Mouse (Mus musculus) right cerebral cortex, postnatal 14 days (tissue): ENCODE measurements around the gene Rabac1.

Source experiments
- DNase-seq: peaks from one replicate; pipeline ENCODE4 v3.0.0; 2022

The Rabac1 gene

DNA sequence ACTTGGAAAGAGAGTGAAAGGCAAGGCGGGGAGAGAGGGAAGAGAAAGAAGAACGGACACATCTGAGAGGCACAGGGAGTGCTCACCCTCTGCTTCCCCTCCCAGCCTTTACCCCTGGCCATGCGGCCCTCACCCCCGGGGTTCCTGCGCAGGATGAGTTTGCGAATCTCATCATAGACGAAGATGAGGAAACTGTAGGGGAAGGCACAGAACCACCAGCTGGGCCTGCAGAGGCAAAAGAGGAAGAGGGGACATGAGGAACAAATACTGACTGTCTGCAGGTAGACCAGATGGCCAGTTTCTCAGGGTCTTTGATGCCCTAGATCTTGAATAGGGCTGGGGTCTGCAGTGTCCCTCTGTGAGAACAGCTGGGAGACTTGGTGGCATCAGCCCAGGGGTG is 6.2 kb upstream of the Rabac1 start:
- no peak for DNase-seq

DNA sequence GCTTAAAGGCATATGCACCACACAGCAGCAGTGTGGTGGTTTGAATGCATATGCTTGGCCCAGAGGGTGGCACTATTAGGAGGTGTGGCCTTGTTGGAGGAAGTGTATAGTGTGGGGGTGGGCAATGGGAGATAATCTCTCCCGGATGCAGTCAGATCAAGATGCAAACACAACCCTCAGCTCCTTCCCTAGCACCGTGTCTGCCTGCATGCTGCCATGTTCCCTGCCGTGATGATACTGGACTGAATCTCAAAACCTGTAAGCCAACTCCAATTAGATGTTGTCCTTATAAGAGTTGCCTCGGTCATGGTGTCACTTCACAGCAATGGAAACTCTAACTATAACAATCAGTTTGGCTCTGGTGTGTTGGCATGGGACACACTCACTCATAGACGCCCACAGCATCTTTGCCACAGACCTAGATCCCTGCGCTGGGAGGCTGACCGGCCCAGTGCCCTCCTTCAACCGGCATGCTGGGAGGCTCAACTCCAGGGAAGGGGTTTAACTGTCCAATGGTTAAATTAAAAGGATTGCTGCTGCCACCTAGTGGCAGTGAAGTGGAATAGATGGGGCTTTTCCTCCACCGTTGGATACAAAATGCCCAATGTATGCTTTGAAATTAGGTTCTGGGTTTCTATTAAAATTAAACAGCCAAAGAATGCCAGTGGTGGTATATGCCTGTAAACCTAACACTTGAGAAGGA is 2.5 kb upstream of the Rabac1 start:
- no peak for DNase-seq

DNA sequence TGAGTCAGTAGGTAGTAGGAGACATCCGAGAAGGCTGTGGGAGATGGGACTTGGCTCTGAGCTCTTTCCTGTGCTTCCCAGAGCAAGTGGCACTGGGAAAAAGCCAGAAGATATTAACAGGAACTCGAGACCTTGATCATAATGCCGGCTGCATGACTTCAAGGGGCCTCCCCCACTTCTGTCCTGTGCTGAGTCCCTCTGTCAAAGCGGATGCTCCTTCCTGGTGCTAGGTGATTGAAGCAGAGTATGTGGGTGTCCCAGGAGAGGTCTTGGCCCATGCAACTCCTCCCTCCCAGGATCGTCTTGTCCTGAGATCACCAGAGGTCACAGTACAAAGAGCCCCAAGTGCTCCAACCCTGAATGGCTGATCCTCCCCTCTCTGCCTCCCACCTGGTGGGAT is 1.3 kb upstream of the Rabac1 start:
- no peak for DNase-seq

DNA sequence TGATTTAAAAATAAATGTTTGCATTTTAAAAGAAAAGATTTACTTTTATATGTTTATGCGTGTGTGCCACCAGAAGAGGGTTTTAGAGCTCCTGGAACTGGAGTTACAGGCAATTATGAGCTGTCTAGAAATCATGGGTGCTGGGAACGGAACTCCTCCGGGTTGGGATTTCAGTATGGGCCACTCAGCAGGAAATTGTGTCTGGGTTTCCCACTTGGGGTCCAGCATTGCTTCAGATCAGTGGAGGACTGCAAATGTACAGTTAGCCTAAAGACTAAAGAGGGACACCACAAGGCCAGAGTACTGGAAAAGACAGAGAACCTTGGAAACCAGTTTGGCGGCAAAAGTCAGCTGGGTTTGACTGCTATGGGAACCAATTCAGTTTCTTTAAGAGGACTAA is 654 bp upstream of the Rabac1 start:
- DNase-seq = no peak

DNA sequence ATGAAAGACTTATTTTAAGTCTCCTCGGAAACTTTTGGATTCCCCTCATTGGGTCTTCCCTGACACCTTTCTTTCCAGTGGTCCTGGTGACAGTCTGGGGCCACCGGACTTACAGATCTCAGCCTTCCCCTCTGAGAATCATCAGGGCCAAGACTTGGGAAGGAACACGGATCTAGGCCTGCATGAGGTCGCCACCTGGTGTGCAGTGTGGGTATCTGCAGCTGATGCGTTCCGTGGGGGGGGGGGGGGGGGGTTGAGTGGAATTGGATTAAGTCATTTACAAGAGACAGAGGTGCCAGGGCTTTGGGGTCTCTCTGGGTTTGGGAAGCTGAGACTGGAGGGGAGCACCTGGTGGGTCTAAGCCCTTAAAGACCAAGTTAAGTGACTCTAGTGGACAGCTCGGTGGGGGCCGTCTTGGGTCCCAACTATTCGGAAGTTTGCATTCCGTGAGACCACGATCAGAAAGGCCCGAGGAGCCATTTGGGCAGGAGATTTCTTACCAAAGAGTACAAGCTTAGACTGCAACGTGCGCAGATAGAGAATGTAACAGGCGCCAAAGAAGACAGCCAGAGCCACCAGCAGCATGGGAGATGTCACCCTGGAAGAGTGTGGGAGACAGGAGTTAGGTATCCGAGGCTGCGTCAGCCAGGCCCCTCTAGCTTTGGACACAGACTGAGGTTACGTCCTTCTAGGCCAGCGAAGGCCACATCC is 1.1 kb downstream of the Rabac1 start:
- no peak for DNase-seq

DNA sequence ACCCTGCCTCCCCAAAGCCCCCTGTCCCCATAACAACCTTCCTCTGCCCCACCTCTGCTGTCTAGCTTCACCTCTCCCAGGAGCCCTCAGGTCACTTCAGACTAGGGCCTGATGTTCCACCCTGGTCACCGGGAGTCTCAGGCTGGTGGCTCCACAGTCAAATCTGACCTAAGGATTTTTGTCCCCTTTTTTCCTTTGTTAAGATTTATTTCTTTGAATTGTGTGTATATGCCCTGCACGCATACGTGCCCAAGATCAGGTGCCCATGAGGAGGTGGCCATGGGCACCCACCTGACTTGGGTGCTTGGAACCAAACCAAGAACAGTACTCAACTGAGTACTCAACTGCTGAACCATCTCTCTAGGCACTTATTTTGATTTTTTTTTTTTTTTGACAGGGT is 2.2 kb downstream of the Rabac1 start:
- DNase-seq = no peak

DNA sequence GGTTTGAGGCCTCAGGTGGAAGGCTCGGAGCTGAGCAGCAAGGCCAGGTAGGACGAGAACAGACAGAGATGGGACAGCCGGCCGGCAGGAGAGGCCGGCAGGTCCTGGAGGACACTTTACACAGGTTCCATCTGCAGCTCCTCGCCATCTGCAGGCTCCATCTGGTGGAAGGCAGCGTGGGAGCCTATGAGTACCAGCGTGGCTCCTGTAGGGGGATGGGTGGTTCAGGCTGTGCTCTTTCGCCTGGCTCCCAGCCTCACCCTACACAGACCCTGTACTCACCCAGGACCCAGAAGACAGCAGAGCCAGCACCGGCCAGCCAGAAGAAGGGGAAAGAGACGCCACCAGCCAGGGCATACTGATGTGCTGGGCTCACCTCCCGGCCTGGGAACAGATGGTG is 2.7 kb downstream of the Rabac1 start:
- DNase-seq = peak; percentile 53

DNA sequence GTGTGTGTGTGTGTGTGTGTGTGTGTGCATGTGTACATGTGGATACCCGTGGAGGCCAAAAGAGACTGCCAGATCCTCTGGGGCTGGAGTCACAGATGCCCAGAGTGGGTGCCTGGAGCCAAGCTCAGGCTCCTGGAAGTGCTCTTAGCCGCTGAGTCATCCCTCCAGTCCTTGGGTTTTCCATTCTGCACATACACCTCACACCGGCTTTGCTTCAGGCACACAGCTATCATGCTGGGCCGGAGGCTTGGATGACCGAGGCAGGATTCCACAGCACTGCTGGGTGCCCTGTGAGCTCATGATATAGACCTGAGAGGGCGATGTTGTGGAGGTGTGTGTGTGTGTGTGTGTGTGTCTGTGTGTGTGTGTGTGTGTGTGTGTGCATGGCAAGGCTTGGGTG is 4.1 kb downstream of the Rabac1 start:
- no peak for DNase-seq

DNA sequence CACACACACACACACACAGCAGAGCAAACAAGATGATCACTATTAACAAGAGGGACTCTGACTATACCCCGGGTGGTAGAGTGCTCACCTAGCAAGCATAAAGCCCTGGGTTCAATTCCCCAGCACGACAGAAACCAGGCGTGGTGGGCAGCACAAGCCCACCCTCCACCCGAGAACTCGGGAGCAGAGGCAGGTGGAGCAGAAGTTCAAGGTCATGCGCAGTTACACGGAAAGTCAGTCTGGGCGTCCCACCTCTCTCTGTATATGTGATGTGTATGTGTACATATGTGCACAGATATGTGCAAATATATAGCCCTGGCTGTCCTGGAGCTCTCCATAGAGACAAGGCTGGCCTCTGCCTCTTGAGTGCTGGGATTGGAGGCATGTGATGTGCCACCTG is 4.6 kb downstream of the Rabac1 start:
- no peak for DNase-seq

DNA sequence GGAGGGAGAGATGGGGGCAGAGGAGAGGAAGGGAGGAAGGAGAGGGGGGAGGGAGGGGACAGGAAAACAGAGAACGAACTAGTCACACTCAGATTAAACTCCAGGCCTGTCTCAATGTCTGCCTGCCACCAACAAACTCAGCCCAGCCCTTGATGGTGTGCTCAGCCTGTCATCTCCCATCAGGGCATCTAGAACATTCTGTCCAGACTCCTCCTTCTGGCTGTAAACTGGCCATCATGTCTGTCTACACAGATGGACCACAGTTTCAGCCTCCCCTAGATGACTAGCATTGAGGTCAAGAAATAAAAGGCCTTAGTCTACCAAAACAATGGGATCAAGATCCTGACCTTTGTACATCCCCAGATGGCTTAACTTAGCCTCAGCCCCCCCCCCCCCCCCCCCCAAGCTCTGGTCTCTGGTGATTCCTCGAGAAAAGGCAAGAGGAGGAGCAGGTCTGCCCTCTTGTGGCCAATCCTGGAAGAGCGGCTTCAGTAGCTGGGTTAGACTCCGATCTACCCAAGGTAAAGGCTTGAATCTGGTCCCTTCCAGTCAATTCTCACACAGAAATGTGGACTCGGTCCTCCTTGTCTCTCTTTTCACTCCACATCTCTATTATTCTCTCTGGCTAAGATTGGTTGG is 7.5 kb downstream of the Rabac1 start:
- peak; percentile 87 for DNase-seq

DNA sequence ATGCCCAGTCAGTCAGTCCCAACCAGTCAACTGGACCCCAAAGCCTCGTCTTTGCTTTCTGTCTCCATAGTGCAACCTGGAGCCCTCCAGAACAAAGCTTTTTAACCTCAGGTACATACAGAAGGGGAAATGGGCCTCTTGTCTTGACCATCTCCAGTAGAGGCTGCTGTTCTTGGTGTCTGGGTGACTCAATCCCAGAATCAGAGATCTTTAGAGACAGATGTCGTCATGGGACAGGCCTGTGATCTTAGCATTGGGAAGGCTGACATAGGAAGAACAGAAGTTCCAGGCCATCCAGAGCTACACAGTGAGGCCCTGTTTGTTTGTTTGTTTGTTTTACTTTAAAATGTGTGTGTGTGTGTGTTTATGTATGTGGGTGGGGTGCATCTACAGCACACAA is 8.3 kb downstream of the Rabac1 start:
- DNase-seq = no peak

DNA sequence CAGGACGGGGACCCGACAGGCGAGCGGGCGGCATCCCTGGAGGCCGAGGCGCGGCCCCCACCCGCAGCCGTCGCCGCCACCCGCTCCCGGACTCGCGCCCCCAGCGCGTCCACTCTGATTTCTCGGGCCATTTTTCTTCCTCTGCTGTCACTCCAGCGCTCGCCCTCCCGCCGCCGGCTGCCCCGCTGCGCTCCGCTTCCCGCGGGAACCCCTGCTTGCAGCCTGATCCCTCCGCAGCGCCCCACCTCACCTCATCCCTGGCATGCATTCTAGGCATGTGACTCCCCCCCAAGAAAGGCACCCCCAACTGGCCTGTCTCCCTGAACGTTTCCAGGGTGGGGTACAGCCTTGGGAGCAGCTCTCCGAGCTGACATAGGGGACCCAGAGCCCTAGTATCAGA is 17.3 kb downstream of the Rabac1 start:
- DNase-seq = no peak

DNA sequence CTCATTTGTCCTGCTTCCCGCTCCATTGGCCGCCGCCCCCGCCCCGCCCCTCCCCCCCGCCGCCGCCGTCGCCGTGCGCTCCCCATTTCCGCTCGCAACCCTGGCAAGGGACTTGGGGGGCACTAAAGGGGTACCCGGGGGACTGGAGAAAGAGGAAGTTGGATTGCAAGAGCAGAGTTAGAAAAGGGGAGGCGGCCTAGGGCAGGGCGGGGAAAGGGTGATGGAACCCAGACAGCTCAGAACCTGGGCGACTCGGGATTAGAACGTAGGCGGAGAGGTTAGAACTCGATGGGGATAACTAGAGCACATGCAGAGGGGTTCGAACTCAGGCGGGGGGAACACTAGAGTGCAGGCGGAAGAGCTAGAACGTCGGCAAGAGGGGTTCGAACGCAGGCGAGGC is 18.1 kb downstream of the Rabac1 start:
- no peak for DNase-seq

DNA sequence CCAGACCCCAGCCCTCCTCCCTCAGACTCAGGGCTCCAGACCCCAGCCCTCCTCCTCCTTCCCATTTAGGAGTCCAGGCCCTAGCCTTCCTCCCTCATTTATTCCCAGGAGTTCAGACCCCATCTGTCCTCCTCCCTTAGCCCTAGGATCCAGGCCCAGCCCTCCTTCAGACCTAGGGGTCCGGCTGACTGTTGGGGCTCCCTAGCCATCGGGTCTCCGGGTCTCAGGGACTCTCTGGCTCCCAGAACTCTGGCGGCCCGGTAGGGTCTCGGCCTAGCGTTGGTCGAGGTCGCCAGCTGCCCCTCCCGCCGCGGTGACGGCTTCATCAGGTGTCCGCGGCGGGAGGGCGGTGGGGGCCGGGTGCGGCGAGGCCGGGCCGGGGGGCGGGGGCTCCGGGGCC is 18.6 kb downstream of the Rabac1 start:
- DNase-seq = no peak

DNA sequence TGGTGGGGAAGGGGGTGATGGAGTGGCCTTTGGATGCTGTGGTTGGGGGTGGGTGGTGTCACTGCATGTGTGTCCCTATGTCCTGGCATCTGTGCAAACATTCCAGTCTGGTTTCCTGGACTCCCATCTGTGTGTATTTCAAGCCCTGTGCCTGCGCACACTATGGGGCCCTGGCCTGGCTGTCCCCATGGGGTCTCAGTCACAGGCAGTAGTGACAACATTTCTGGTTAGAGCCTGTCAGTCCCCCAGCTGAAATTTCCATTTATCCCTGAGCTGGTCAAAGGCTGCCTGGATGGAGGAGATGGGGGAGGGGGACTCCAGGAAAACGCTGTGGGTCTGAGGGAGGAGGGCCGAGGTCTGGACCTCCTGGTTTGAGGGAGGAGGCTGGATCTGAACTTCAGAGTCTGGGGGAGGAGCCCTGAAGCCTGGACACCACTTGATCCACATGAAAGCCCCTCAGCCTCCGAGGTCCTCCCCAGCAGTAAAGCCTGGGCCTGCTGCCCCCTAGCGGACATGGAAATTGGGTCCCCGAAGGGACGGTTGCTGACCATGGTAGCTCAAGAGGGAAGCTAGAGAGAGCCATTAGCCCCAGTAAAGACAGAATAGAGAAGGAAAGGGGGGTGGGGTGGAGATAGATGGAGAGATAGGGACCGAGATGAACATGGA is 22.5 kb downstream of the Rabac1 start:
- peak; percentile 76 for DNase-seq

DNA sequence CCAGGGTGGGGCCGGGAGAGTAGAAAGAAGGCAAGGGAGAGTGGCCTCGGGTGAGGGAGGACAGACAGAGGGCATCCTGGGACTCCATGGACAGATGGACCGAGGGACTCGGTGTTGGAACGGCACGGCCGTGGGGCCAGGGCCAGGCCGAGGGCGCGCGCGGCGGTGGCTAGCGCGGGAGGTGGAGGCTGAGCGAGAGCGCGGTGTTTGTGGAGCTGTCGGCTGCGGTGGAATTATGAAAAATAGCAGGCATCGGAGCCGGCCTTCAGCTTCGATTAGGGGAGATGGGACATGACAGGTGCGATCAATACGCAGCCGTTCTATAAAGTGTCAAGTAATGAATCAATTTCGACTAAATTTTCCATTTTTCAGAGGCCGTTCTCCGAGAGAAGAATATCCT is 23.8 kb downstream of the Rabac1 start:
- DNase-seq = no peak

DNA sequence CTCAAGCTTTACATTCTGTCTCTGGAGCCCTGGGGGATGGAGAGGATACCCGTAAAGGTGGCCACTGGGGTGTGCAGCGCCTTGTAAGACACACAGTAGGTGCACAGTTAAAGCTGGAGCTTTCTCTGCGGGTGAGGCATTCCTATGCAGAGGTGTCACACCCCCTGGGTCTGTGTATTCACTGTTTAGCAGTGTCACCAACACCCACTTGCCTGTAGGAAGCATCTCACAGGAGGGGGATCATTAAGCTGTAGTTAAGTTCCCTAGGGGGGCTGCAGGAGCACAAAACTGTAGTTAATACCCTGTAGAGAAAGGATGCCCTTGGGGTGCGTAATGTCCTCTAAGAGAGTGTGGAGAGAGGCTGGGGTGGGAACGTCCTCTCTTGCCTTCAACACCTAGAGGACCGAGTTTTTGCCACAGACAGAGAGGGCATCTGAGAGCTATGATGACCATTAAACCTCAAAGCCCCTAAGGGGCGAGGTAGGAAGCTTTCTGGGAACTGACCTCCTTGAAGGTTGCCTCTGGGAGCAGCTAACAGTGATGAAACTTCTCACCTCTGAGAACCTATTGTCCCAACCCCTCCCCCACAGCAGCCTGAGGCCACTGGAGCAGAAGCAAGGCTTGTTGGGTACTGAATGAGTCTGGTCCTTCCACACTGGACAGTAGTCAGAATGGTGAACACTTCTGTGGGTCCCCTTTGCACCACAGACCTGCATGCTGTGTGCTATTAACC is 25.1 kb downstream of the Rabac1 start:
- DNase-seq = no peak

DNA sequence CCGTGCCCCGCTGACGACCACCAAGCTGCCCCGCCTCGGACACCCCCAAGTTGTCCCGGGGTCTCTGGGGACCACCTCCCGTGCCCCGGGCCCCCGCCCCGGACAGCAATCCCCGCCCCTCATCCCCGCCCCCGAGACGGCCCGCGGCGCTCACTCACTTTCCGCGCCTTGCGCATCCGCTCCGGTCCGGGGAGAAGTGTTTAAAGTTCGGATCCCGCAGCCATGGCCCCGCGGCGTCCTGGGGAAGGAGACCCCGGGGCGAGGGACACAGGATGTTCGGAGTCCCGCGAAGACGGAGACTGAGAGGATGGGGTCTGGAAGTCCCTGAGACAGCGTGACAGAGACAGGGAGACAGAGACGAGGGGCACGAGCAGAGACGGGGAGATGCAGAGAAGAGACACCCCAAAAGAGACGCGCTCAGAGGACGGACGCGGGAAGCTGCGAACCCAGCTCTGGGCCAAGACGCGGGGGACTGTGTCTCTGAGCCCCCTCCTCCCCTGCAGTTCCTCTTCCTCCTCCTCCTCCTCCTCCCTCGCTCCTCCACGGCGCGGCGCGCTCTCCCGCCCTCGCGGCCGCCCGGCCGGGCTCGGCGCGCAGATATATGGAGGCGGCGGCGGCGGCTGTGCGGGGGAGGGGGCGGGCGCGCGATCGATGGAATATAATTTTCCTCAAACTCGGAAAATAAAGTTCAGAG is 28.1 kb downstream of the Rabac1 start, which contains the start of gene Gm4881:
TSS of gene Gm4881 (minus strand) at position 238 of the 694 bp plus-strand sequence.
- DNase-seq = no peak

DNA sequence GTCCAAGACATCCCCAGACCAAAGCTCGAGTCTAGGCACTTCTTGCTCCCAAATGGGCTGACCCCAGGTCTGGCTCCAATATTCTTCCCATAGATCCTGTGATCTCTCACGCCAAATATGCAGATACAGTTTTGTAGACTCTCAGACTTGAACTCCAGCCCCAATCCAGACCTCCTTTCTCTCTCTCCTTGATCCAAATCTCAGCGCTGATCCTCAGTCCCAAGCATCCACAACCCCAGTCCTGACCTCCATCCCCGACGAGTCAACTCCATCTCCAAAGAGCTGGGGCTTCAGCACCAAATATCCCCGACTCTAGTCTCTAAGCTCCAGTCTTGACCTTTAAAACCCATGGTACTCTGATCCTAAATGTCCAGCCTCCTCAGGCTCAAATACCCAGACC is 28.9 kb downstream of the Rabac1 start:
- DNase-seq = no peak

DNA sequence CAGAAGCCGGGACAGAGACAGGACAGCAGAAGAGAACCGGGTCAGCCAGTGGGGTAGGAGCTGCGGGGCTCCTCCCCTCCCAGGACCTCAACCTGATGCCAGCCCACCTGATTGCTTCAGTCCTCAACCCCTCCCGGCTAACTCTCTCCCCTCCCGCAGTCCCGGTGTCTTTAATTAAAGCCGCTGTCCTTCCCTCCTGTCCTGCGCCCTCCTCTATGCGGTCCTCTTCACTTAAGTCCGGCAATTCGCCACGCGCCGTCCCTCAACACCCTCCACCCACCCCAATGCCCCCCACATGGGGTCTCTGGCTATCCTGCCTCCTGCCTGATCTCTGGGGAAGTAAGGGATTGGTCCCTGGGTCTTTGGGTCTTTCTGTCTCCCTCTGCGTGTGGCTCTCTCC is 40.9 kb downstream of the Rabac1 start:
- no peak for DNase-seq

DNA sequence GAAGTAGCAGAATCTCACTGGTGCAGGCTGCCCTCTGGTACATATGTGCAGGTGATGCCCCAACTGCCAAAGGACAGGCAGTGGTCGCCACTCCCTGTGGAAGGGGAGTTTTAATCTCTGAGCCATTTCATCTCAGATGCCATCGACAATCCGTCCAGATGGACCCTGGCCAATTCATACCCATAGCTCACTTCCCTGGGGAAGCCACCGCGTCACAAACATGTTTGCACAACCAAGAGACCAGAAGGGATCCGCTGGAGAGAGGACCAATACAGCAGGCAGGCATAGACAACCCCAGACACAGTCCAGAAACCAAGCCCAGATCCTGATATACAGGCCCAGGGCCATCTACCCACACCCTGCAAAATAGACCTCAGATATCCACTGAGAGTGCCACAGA is 42.1 kb downstream of the Rabac1 start:
- DNase-seq = no peak
